Mouse (Mus musculus) forebrain, embryonic 15.5 days (tissue): ENCODE measurements at regions not wholly inside any gene's neighbourhood (a gene's known extent, or its start where the extent isn't known, plus 50 kb on each side); places are given as distances from the start of the nearest gene placed in this dataset.
"Not testable (repeated sequence)": the region's sequence is repeated elsewhere in the genome, so short reads cannot be mapped to it uniquely, and the experiment has no call there.

Source experiments
- ATAC-seq: fragments of 200-750 bp; cut with Nextera tagmentation; replicated peaks from 2 replicates; pipeline ENCODE4 v1.8.0; 2017; ENCODE audit warnings: mild to moderate bottlenecking, moderate TSS enrichment, moderate library complexity
- H3K27ac ChIP-seq: fragments of 300-500 bp; sonication (generic); replicated peaks from 2 replicates; pipeline ENCODE4 v1.5.1; 2015; ENCODE audit warnings: mild to moderate bottlenecking, inconsistent platforms
- H3K27me3 ChIP-seq: fragments of 300-500 bp; sonication (generic); 2 replicates; pipeline ENCODE4 v1.6.1; 2015; ENCODE audit warnings: inconsistent platforms
- H3K36me3 ChIP-seq: fragments of 300-500 bp; sonication (generic); 2 replicates; pipeline ENCODE4 v1.6.1; 2015; ENCODE audit warnings: mild to moderate bottlenecking, inconsistent platforms
- H3K4me1 ChIP-seq: fragments of 300-500 bp; sonication (generic); 2 replicates; pipeline ENCODE4 v1.6.1; 2015; ENCODE audit warnings: inconsistent platforms
- H3K4me2 ChIP-seq: fragments of 300-500 bp; sonication (generic); replicated peaks from 2 replicates; pipeline ENCODE4 v1.6.1; 2015; ENCODE audit warnings: mild to moderate bottlenecking, inconsistent platforms
- H3K4me3 ChIP-seq: fragments of 300-500 bp; sonication (generic); 2 replicates; pipeline ENCODE4 v1.5.1; 2015; ENCODE audit warnings: mild to moderate bottlenecking, inconsistent platforms
- H3K9ac ChIP-seq: fragments of 300-500 bp; sonication (generic); replicated peaks from 2 replicates; pipeline ENCODE4 v1.6.1; 2015; ENCODE audit warnings: mild to moderate bottlenecking, inconsistent platforms
- H3K9me3 ChIP-seq: fragments of 300-500 bp; sonication (generic); 2 replicates; pipeline ENCODE4 v1.6.1; 2016; ENCODE audit warnings: inconsistent platforms
- WGBS: fragments of 180-500 bp; shearing (Covaris S2); methylation state at CpG from one replicate; pipeline ENCODE4 v1.1.7; 2015; ENCODE audit warnings: mixed read lengths; 5-methylcytosine and 5-hydroxymethylcytosine counted together

- H3K27ac ChIP-seq = no peak overlapping the region
- no peaks in the 10 kb centered on the region for H3K4me1 ChIP-seq
- no peaks in the 10 kb centered on the region for H3K27me3 ChIP-seq
- ATAC-seq = no peak
- H3K4me2 ChIP-seq = no peak overlapping the region
- no peak overlapping the region for H3K9ac ChIP-seq
- H3K9me3 ChIP-seq = no peaks in the 10 kb centered on the region
- WGBS = 73% methylated on average over 3 of the region's 3 CpGs
- no peaks in the 10 kb centered on the region for H3K36me3 ChIP-seq
- H3K4me3 ChIP-seq = no peak overlapping the region
Measured at GRCm38 (mm10) chr1:136680173-136680572, 55.5 kb downstream of the Zfp281 start.

DNA sequence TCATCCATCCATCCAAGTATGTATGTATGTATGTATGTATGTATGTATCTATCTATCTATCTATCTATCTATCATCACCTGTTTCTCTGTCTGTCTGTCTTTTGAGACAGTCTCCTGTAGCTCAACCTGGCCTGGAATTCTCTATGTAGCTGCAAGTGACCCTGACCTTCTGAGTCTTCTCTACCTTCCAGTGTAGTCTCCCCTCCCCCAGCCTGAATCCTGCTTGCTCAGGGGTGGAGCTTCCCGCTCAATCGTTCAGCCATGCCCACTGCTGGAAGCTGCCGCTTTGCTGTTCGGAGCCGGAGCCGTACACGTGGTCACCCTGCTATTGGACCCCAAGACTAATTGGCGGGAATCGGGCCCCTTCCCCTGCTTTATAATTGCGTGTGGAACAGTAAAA, 57.6 kb downstream of the Zfp281 start:
- not testable (repeated sequence) for H3K27me3 ChIP-seq
- WGBS = 69% methylated on average over 10 of the region's 10 CpGs

GRCm38 (mm10) chr1:136683061-136683531, 58.4 kb downstream of the Zfp281 start:
- H3K4me3 ChIP-seq = no peak overlapping the region
- no peaks in the 10 kb centered on the region for H3K36me3 ChIP-seq
- WGBS = 85% methylated on average over 3 of the region's 3 CpGs
- H3K27ac ChIP-seq = no peak overlapping the region
- H3K4me2 ChIP-seq = no peak overlapping the region
- ATAC-seq = no peak
- no peaks in the 10 kb centered on the region for H3K27me3 ChIP-seq
- no peak overlapping the region for H3K9ac ChIP-seq
- H3K4me1 ChIP-seq = no peaks in the 10 kb centered on the region
- H3K9me3 ChIP-seq = no peaks in the 10 kb centered on the region

More for the DNA sequence above, 57.6 kb downstream of the Zfp281 start:
- H3K27ac ChIP-seq, H3K36me3 ChIP-seq, H3K4me2 ChIP-seq, ATAC-seq, H3K4me1 ChIP-seq, H3K4me3 ChIP-seq, H3K9me3 ChIP-seq, H3K9ac ChIP-seq: not testable (repeated sequence)

GRCm38 (mm10) chr1:136683561-136684131, 58.9 kb downstream of the Zfp281 start:
- no peaks in the 10 kb centered on the region for H3K9me3 ChIP-seq
- no peaks in the 10 kb centered on the region for H3K4me1 ChIP-seq
- no peak overlapping the region for H3K4me2 ChIP-seq
- no peaks in the 10 kb centered on the region for H3K27me3 ChIP-seq
- no peak overlapping the region for H3K9ac ChIP-seq
- WGBS = 78% methylated on average over 10 of the region's 10 CpGs
- no peak for ATAC-seq
- no peak overlapping the region for H3K4me3 ChIP-seq
- H3K27ac ChIP-seq = no peak overlapping the region
- no peaks in the 10 kb centered on the region for H3K36me3 ChIP-seq

DNA sequence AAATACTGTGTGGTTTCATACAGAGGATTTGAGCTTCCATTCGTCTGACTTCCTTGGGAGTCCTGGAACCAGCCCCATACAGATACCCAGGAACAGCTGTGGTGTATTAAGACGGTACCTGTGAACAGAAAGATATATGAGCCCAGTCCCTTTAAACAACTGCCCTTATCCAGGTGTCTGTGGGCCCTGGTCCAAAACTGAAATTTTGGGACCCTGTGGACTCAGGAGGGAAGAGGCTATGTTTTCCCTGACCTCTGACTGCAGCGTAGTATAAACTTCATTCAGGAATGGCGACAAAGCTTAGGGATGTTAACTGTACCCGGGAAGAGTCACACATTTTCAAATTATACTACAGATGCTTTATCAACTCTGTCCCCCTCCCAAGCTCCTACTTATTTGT, 59.8 kb downstream of the Zfp281 start:
- 90% methylated on average over 5 of the region's 5 CpGs for WGBS
- H3K27ac ChIP-seq = no peak overlapping the region
- H3K27me3 ChIP-seq = no peaks in the 10 kb centered on the region
- H3K4me1 ChIP-seq = no peaks in the 10 kb centered on the region
- H3K4me3 ChIP-seq = no peak overlapping the region
- H3K36me3 ChIP-seq = no peaks in the 10 kb centered on the region
- ATAC-seq = no peak
- H3K9ac ChIP-seq = no peak overlapping the region
- no peaks in the 10 kb centered on the region for H3K9me3 ChIP-seq
- H3K4me2 ChIP-seq = no peak overlapping the region

- 72% methylated on average over 13 of the region's 13 CpGs for WGBS
- no peak for ATAC-seq
- H3K27ac ChIP-seq = no peak overlapping the region
Measured at GRCm38 (mm10) chr1:136685191-136686060, 60.7 kb downstream of the Zfp281 start.

DNA sequence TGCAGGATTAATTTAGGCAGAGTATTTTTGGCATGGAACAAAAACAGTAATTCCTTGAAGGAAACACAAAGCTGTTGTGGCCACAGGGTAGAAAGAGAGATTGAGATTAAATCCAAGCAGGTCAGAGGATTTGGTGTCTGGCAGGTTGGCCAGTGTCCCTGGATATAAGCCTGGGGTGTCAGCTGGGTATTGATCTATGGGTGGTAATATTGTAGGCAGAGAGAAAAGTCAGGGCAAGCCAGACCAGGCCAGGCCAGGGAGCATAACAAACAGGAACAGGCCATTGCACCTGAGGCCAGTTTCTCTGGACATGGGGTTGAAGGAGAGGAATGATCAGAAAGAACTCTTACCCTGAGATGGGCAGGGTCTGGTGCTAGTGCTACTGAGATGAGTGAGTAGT, 61.8 kb downstream of the Zfp281 start:
- no peak overlapping the region for H3K27ac ChIP-seq
- H3K4me1 ChIP-seq = no peaks in the 10 kb centered on the region
- H3K4me2 ChIP-seq = no peak overlapping the region
- no peaks in the 10 kb centered on the region for H3K36me3 ChIP-seq
- ATAC-seq = no peak
- no peaks in the 10 kb centered on the region for H3K9me3 ChIP-seq
- no peak overlapping the region for H3K9ac ChIP-seq
- H3K27me3 ChIP-seq = no peaks in the 10 kb centered on the region
- no peak overlapping the region for H3K4me3 ChIP-seq

More at GRCm38 (mm10) chr1:136685191-136686060, 60.7 kb downstream of the Zfp281 start:
- Histone ChIP-seq H3K4me1 (no peaks in the 10 kb centered on the region), H3K4me3 (no peak overlapping the region), H3K4me2 (no peak overlapping the region), H3K9me3 (no peaks in the 10 kb centered on the region), H3K9ac (no peak overlapping the region), H3K27me3 (no peaks in the 10 kb centered on the region), H3K36me3 (no peaks in the 10 kb centered on the region)

GRCm38 (mm10) chr1:136690068-136690467, 65.4 kb downstream of the Zfp281 start:
- no peak overlapping the region for H3K4me2 ChIP-seq
- no peak overlapping the region for H3K27ac ChIP-seq
- no peaks in the 10 kb centered on the region for H3K4me1 ChIP-seq
- ATAC-seq = no peak
- no peaks in the 10 kb centered on the region for H3K27me3 ChIP-seq
- H3K9ac ChIP-seq = no peak overlapping the region
- no peak overlapping the region for H3K4me3 ChIP-seq
- 28% methylated on average over 2 of the region's 2 CpGs for WGBS
- H3K9me3 ChIP-seq = no peaks in the 10 kb centered on the region
- no peaks in the 10 kb centered on the region for H3K36me3 ChIP-seq

GRCm38 (mm10) chr1:136693421-136693820, 68.7 kb downstream of the Zfp281 start:
- no peaks in the 10 kb centered on the region for H3K36me3 ChIP-seq
- no peaks in the 10 kb centered on the region for H3K9me3 ChIP-seq
- 41% methylated on average over 5 of the region's 5 CpGs for WGBS
- H3K9ac ChIP-seq = no peak overlapping the region
- H3K27me3 ChIP-seq = no peaks in the 10 kb centered on the region
- H3K4me3 ChIP-seq = no peak overlapping the region
- no peaks in the 10 kb centered on the region for H3K4me1 ChIP-seq
- no peak overlapping the region for H3K27ac ChIP-seq
- no peak for ATAC-seq
- H3K4me2 ChIP-seq = no peak overlapping the region

DNA sequence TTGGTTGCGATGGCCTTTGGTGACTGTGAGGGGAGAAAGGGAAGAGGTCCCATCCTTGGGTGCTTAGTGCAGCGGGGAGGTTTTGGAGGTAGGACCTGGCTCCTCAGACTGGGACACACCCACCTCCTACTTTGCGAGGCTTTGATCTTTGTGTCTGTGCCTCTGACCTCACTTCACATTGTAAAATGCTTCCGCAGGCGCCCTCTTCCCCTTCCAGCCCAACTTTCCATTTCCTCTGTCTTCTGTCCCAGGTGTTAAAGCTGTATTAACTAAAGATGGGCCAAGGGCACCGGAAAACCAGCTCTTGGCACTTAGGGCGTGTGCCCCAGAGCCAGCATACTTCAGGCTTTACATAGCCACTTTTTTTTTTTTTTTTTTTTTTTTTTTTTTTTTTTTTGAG, 70.3 kb downstream of the Zfp281 start:
- no peaks in the 10 kb centered on the region for H3K27me3 ChIP-seq
- no peaks in the 10 kb centered on the region for H3K4me1 ChIP-seq
- no peak overlapping the region for H3K27ac ChIP-seq
- no peak for ATAC-seq
- WGBS = 72% methylated on average over 7 of the region's 7 CpGs
- no peak overlapping the region for H3K4me3 ChIP-seq
- no peak overlapping the region for H3K4me2 ChIP-seq
- H3K9me3 ChIP-seq = no peaks in the 10 kb centered on the region
- H3K9ac ChIP-seq = no peak overlapping the region
- no peaks in the 10 kb centered on the region for H3K36me3 ChIP-seq

DNA sequence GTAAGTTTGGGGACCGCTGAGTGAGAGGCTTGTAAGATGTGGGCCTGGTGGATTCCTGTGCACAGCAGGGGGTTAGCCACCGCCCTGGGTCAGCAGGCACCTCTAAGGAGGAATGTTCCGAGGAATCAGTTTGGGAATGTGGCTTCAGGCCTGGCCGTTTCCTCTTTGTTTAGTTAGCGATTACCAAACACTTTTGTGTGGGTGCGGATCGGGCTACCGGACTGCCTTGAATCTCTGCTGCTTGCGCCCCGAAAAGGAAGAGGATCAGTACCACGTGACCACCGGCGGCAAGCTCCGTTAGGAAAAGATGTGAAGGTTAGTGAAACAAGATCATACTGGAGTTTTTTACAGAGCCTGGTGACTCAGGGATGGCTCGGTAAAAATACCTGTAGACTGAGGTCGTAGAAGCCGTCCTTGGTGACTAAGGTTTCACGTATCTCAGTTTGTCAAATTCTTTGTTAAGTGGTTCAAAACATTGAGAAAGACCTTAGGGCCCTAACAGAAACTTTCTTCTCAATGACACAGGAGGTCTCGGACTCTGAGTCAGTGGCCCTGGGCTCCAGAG, 71.5 kb downstream of the Zfp281 start:
- no peaks in the 10 kb centered on the region for H3K4me1 ChIP-seq
- 11% methylated on average over 19 of the region's 19 CpGs for WGBS
- peak overlapping the region; percentile 30 for H3K4me2 ChIP-seq
- no peaks in the 10 kb centered on the region for H3K9me3 ChIP-seq
- ATAC-seq = no peak
- no peak overlapping the region for H3K27ac ChIP-seq
- H3K27me3 ChIP-seq = no peaks in the 10 kb centered on the region
- H3K4me3 ChIP-seq = peak overlapping the region; percentile 16; the same call in 1 of the 2 replicates
- 0 out of 2 replicates have a peak overlapping the region, but pooled peaks have one; percentile 16 for H3K9ac ChIP-seq
- no peaks in the 10 kb centered on the region for H3K36me3 ChIP-seq

DNA sequence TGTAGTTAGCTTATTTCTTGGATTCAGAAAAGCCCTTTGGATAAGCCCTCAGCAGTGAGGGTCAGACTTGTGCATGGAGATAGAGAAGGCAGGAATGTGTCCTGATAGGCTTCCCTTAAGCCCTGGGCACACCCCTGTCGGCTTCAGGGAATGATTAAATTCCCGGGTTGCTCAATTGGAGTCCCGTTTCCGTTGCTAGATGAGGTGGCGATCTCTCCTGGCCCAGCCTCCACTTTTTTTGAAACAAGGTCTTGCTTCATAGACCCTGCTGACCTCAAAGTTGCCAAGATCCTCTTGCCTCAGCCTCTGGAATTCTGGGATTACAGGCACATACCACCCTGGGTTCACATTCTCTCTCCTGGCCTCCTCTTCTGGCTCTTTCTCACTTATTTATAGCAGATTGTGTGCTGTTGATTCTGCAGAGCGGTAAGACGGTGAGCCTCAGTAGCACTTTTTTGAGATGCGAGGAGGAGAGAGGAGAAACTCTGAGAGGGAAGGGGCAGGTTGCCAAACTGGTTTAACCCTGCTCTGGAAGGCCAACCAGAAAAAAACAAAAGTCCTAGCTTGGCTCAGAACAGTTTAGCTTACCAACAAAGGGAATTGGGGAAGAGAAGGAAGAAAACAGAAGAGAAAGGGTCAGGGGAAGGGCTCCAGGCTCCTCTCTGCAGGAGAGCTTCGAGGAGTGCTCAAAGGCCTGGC, 73.9 kb downstream of the Zfp281 start:
- Histone ChIP-seq H3K36me3 (no peaks in the 10 kb centered on the region), H3K4me1 (no peaks in the 10 kb centered on the region), H3K4me3 (no peak overlapping the region), H3K9ac (no peak overlapping the region), H3K4me2 (no peak overlapping the region), H3K27me3 (no peaks in the 10 kb centered on the region), H3K27ac (no peak overlapping the region), H3K9me3 (no peaks in the 10 kb centered on the region)
- no peak for ATAC-seq
- 21% methylated on average over 9 of the region's 9 CpGs for WGBS
